Mouse (Mus musculus) ES-E14 (cell line): Measurements from ENCODE around the gene Hk1.

Source experiments
- MAFK ChIP-seq: IDR thresholded peaks from 2 replicates; pipeline ENCODE4 v1.6.1; 2014; ENCODE audit warnings: mild to moderate bottlenecking, low read depth, low read length, inconsistent platforms; ENCODE audit not compliant: insufficient read depth
- ZC3H11A ChIP-seq: IDR thresholded peaks from 2 replicates; pipeline ENCODE4 v1.6.1; 2012; ENCODE audit warnings: low read depth, mild to moderate bottlenecking, inconsistent platforms, low read length, borderline replicate concordance

GRCm38 (mm10) chr10:62231395-62231732 lies 148.3 kb downstream of the Hk1 start:
- TF ChIP-seq ZC3H11A = no peak
- no peak for TF ChIP-seq MAFK
